Mouse (Mus musculus): ENCODE results near the gene Ttyh2.

- no peak for TF ChIP-seq CTCF (IDR thresholded peaks at IDR 0.05; ENCODE audit: low read depth, low read length)
- TF ChIP-seq POLR2A (IDR thresholded peaks at IDR 0.05; ENCODE audit: extremely low read depth, insufficient read depth, low read length) = no peak
Measured at GRCm38 (mm10) chr11:114715531-114715930, 40.3 kb downstream of the Ttyh2 start.

All from liver, adult 2 months (tissue).